Mouse (Mus musculus) T-helper 17 cell (primary cell): ENCODE data around the gene Rpl22l1.
"Not testable (repeated sequence)": the region's sequence is repeated elsewhere in the genome, so short reads cannot be mapped to it uniquely, and the experiment has no call there.

Experiments
- in situ Hi-C, 2 experiments: fragments of 300-600 bp; cut with MboI, MseI; formaldehyde crosslinking; loops; 1 replicate in 1 of 2; 2 replicates in 1 of 2; pipeline ENCODE4 v1.15.1; 2025; ENCODE audit warnings: high pct_unique_total_duplicates in 2 of 2

Gene Rpl22l1

GRCm38 (mm10) chr3:28805301-28806097 lies at the start of gene Rpl22l1:
Gene Rpl22l1 (plus strand): TSS chr3:28805436.
- in situ Hi-C loops, result loop anchor here (25.0 kb wide), 2 partner anchors 1618 to 1782 kb away; partner anchors contain the start of genes Actrt3 (in 1 of the 2) and Nceh1 (in 1 of the 2)

GRCm38 (mm10) chr3:28755477-28755876 lies 49.8 kb upstream of the Rpl22l1 start:
- in situ Hi-C loops, result no loop called here

DNA sequence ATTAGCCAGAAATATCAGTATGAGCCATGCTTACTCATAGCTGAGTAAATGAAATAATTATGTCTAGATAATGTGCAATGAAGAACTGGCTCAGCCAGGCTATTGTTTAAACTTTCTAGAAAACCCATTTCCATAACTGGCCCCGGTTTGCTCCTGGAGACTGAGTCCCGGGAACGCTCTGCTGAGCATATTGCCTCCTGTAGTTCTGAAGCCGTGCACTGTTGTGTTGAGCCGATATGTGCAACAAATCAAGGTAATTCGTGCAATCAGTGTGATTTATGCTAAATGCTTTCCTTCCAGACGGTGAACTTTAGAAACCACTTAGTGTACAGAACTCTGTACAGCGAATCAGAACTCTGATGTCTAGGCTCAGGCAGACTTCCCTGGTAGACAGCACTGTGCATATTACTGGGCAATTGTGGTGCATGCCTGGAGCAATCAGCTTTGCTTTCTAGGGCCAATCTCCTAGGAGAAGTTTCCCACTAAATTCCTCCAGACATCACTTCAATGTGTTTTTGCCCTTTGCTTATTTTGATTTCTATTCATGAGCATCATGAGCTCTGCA lies 43.9 kb upstream of the Rpl22l1 start:
- in situ Hi-C loops, result no loop called here

DNA sequence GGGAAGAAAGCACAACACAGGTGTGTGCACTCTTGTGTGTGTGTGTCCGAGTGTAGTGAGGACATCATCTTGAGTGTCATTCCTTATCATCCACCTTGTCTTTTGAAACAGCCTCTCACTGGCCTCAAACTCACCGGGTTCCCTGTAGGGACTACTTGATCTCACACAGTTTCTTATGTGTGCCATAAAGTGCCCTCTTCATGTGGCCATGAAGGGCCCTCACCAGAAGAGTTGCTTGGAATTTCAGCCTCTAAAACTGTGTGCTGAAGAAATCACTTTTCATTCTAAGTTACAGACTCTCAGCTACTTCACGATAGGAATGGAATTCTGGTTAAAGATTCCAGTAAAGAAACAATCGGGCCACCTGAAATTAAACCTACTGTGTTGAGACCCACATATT lies 38.3 kb upstream of the Rpl22l1 start:
- in situ Hi-C loops, result no loop called here

GRCm38 (mm10) chr3:28768222-28768621 lies 37.0 kb upstream of the Rpl22l1 start:
- in situ Hi-C loops, result no loop called here

DNA sequence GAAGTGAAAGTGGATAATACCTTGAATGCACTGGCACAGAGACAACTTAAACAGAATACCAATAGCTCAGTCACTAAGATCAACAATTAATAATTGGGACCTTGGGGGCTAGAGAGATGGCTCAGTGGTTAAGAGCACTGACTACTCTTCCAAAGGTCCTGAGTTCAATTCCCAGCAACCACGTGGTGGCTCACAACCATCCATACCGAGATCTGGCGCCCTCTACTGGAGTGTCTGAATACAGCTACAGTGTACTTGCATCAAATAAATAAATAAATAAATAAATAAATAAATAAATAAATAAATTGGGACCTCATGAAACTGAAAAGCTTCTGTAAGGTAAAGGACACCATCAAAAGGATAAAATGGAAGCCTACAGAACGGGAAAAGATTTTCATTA lies 32.3 kb upstream of the Rpl22l1 start:
- in situ Hi-C loops, result not testable (repeated sequence)

- in situ Hi-C loops, result loop anchor here in 1 of 2 experiments (25.0 kb wide), 1 partner anchor 1812 kb away; the partner anchor contains the start of gene Actrt3
Measured at GRCm38 (mm10) chr3:28775361-28775760, 29.9 kb upstream of the Rpl22l1 start.

- in situ Hi-C loops, result loop anchor here in 1 of 2 experiments (25.0 kb wide), 1 partner anchor 1811 kb away; the partner anchor contains the start of gene Actrt3
Measured at GRCm38 (mm10) chr3:28775958-28776357, 29.3 kb upstream of the Rpl22l1 start.

GRCm38 (mm10) chr3:28776491-28776890 lies 28.7 kb upstream of the Rpl22l1 start:
- in situ Hi-C loops, result loop anchor here in 1 of 2 experiments (25.0 kb wide), 1 partner anchor 1811 kb away; the partner anchor contains the start of gene Actrt3

GRCm38 (mm10) chr3:28780511-28780910 lies 24.7 kb upstream of the Rpl22l1 start:
- in situ Hi-C loops, result loop anchor here in 1 of 2 experiments (25.0 kb wide), 1 partner anchor 1807 kb away; the partner anchor contains the start of gene Actrt3

DNA sequence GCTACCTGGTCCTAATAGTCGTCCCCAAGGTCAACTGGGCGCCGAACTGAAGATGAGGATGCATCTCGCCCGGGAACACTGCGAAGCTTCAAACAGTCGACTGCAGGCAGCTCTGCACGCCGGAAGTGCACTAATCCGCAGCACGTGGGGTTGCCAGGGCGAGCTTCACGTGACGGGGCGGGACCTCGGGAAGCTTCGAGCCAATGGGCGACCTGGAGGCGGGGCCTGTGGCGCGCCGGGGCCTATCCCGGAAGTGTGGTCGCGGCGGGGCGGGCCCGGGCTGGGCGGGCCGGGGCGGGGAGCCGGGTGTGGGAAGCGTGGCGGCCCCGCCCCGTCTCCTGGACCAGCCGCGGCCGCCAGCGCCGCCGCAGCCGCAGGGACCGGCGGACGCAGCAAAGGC lies 24.2 kb upstream of the Rpl22l1 start, which contains the start of gene Eif5a2:
Gene Eif5a2 (plus strand): TSS at position 283 of the 400 bp plus-strand sequence.
- in situ Hi-C loops, result loop anchor here in 1 of 2 experiments (25.0 kb wide), 1 partner anchor 1806 kb away; the partner anchor contains the start of gene Actrt3

GRCm38 (mm10) chr3:28781422-28781821 lies 23.8 kb upstream of the Rpl22l1 start:
- in situ Hi-C loops, result loop anchor here in 1 of 2 experiments (25.0 kb wide), 1 partner anchor 1806 kb away; the partner anchor contains the start of gene Actrt3

DNA sequence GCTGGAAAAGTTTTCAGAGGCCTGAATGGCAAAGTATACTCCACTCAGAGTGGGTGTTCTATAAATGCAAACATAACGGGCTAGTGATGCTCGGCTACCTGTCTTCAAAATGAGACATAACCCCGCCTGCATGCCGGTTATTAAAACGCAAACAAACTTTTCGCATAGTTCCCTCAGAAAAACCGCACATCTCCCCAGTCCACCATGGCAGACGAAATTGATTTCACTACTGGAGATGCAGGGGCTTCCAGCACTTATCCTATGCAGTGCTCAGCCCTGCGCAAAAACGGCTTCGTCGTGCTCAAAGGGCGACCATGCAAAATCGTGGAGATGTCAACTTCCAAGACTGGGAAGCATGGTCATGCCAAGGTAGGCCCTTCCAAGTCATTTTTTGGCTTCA lies 23.4 kb upstream of the Rpl22l1 start:
- in situ Hi-C loops, result loop anchor here in 1 of 2 experiments (25.0 kb wide), 1 partner anchor 1805 kb away; the partner anchor contains the start of gene Actrt3

DNA sequence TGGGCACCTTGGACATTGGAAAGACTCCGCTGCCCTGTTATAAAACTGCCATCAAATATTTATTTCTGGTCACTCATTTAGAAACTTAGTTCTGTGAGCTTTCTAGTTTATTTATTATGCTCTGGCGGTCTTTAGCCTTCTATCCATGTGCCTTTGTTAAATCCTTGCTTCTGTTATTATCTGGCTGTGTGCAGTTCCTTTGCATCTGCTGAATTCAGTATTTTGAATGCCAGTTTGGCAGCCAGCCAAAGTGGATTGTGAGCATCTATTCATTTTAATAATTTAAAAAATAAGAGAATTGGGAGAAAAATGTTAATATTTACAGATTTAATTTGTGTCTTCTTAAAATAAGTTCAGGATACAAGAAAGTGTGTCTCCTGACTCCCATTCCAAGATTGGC lies 21.1 kb upstream of the Rpl22l1 start:
- in situ Hi-C loops, result loop anchor here in 1 of 2 experiments (25.0 kb wide), 1 partner anchor 1803 kb away; the partner anchor contains the start of gene Actrt3

DNA sequence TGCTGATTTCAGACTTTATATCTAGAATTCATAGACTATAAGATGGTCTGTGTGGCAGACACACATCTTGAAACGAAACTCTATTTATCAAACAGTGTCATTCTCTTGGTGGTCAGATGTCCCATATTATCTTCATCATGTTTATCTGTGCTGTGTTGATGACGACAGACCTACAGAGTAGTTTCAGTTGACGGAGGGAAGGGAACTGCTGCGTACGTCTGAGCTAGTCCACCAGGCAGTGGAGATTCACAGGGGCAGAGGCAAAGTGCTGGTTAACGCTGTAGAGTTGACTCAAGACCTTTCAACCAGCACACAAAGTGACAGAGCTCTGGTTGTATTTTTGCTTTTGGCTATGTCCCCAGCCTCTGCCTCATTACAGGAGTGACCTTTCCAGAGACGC lies 10.4 kb upstream of the Rpl22l1 start:
- in situ Hi-C loops, result loop anchor here in 1 of 2 experiments (25.0 kb wide), 1 partner anchor 1792 kb away; the partner anchor contains the start of gene Actrt3

DNA sequence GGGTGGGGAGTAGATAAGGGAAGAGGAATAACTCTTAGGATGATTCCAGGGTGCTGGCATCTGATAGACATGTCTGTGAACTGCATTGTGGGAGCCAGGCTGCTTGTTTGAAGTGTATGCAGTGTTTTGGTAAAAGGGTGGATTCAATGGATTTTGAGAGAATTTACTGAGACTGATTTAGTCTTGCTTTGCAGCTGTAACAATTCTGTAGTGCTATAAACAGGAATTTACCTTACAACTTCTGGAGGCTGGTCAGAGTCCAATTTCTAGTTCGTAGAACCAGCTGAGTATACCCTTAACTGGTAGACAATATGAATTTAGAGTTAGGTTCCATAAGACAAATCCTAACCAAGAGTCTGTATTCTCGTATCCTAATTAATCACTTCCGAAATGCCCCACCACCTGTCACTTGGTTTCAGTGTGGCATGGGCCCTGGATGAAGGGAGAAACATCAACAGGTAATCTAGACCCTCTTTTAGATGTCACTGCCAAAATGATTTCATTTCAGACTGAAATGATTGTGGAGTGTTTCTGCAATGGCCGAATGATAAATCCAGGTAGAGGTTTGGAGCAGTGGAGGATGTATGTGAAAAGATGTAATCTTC lies 2.9 kb downstream of the Rpl22l1 start:
- in situ Hi-C loops, result loop anchor here (25.0 kb wide), 2 partner anchors 1621 to 1779 kb away; partner anchors contain the start of genes Actrt3 (in 1 of the 2) and Nceh1 (in 1 of the 2)

DNA sequence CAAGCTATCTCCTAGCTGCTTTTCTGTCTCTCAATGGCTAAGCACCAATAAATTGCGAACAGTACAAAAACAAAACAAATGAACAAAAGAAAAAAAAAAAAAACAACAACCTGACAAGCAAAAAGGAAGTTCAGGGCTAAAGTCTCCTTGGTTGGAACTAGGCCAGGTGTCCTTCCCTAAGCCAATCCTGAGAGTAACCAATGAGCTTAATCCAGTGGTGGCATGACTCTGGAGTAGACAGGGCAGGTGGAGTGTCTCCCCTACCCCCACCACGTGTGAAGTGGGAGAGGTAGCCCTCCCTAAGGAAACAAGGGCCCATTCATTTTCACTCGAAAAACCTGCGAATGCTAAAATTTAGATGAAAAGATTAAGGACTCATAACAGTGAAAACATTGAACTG lies 6.2 kb downstream of the Rpl22l1 start:
- in situ Hi-C loops, result loop anchor here (5.0 to 25.0 kb wide), 3 partner anchors 156 to 1776 kb away; partner anchors contain the start of genes Actrt3 (in 1 of the 2) and Nceh1 (in 1 of the 2)

GRCm38 (mm10) chr3:28814361-28814760 lies 9.1 kb downstream of the Rpl22l1 start:
- in situ Hi-C loops, result loop anchor here (5.0 to 25.0 kb wide), 3 partner anchors 153 to 1773 kb away; partner anchors contain the start of genes Actrt3 (in 1 of the 2) and Nceh1 (in 1 of the 2)

DNA sequence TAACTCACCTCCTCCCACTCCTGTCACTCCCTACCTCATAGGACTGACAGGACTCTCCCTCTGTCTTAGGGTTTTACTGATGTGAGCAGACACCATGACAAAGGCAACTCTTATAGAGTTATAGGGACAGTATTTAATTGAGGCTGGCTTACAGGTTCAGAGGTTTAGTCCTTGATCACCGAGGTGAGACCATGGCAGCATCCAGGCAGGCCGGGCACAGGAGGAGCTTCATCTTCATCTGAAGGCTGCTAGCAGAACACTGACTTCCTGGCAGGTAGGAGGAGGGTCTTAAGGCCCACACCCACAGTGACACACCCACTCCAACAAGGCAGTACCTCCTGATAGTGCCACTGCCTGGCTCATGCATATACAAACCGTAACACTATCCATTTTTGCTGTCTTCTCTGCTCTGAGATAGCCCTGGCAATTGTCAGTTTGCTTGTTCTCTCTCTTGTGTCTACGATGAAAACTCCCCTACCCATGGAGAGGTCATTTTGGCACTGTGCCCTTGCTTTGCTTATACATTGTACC lies 10.8 kb downstream of the Rpl22l1 start:
- in situ Hi-C loops, result loop anchor here (25.0 kb wide), 2 partner anchors 1629 to 1771 kb away; partner anchors contain the start of genes Actrt3 (in 1 of the 2) and Nceh1 (in 1 of the 2)

- in situ Hi-C loops, result no loop called here
Measured at GRCm38 (mm10) chr3:28826272-28826671, 21.0 kb downstream of the Rpl22l1 start.

- in situ Hi-C loops, result no loop called here
Measured at GRCm38 (mm10) chr3:28827605-28828004, 22.4 kb downstream of the Rpl22l1 start.
